Mouse (Mus musculus) heart, embryonic 13.5 days (tissue): ENCODE measurements around the gene Rnf187. TPM values are rescaled to one million over a fixed set of nuclear protein-coding genes. Genes with fewer than 3 reads are reported as not detected.

Experiments used
- microRNA-seq: library from miRNA; unstranded; fragments of <30 nt; microRNA quantifications from one replicate; pipeline ENCODE4, GENCODE M21; 2016
- polyA plus RNA-seq: library from polyadenylated mRNA; unstranded; fragments of >200 nt; fragmentation: Nextera tagmentation; extraction: Ambion mirVana; gene quantifications from 2 replicates; pipeline ENCODE4 v1.2.1, GENCODE M21; 2015

Rnf187 gene
- polyA plus RNA-seq, 1 experiment from 2014 or later = 151 TPM

Small RNAs within 50 kb of the gene (microRNA-seq; reads per million reads assigned to microRNA genes)
- not detected for gene Gm44313

Other genes with a start within 250 kb of the Rnf187 start
- not detected in 2 replicates for gene Olfr319, start 239.8 kb downstream of the Rnf187 start, polyA plus RNA-seq
- not detected in 2 replicates for gene Olfr318, start 214.9 kb downstream of the Rnf187 start, polyA plus RNA-seq
- not detected in 2 replicates for gene Olfr317, start 199.7 kb downstream of the Rnf187 start, polyA plus RNA-seq
- gene Olfr316, start 186.2 kb downstream of the Rnf187 start, polyA plus RNA-seq = not detected in 2 replicates
- gene Olfr315, start 165.7 kb downstream of the Rnf187 start, polyA plus RNA-seq = not detected in 2 replicates
- 0.08 TPM in 1 of 2 replicates, not detected in the other for gene Olfr314, start 156.0 kb downstream of the Rnf187 start, polyA plus RNA-seq
- gene Fam183b, start 137.0 kb downstream of the Rnf187 start, polyA plus RNA-seq = 0.47 and 0.66 TPM in 2 replicates
- 0.12 and 0.17 TPM in 2 replicates for gene Olfr313, start 123.9 kb downstream of the Rnf187 start, polyA plus RNA-seq
- gene Olfr312, start 109.7 kb downstream of the Rnf187 start, polyA plus RNA-seq = 0.11 and 0.13 TPM in 2 replicates
- gene Olfr311, start 99.7 kb downstream of the Rnf187 start, polyA plus RNA-seq = 0.17 and 0.24 TPM in 2 replicates
- 3.9 and 5.2 TPM in 2 replicates for gene Gm12258, start 91.8 kb downstream of the Rnf187 start, polyA plus RNA-seq
- gene 2810021J22Rik, start 71.7 kb downstream of the Rnf187 start, polyA plus RNA-seq = 3.3 and 4.4 TPM in 2 replicates
- 3.3 and 3.5 TPM in 2 replicates for gene Zfp39, start 34.7 kb downstream of the Rnf187 start, polyA plus RNA-seq
- 0.16 and 0.41 TPM in 2 replicates for gene Btnl10, start 21.0 kb downstream of the Rnf187 start, polyA plus RNA-seq
- gene Hist3h2ba, start 10.0 kb upstream of the Rnf187 start, polyA plus RNA-seq = 14.4 and 14.9 TPM in 2 replicates
- 26.4 and 28.5 TPM in 2 replicates for gene Hist3h2a, start 15.8 kb upstream of the Rnf187 start, polyA plus RNA-seq
- gene Trim17, start 15.8 kb upstream of the Rnf187 start, polyA plus RNA-seq = 0.43 and 0.76 TPM in 2 replicates
- gene Trim11, start 39.2 kb upstream of the Rnf187 start, polyA plus RNA-seq = 25.6 and 28.2 TPM in 2 replicates
- 38.9 and 44.4 TPM in 2 replicates for gene Obscn, start 197.5 kb upstream of the Rnf187 start, polyA plus RNA-seq
- 8.1 and 8.7 TPM in 2 replicates for gene Iba57, start 224.8 kb upstream of the Rnf187 start, polyA plus RNA-seq
- 0.06 and 0.28 TPM in 2 replicates for gene Gjc2, start 244.3 kb upstream of the Rnf187 start, polyA plus RNA-seq